Mouse (Mus musculus) spleen, postnatal 14 days (tissue): ENCODE results near the gene Opcml.

Experiments
- DNase-seq, 2 experiments: peaks; one replicate each; pipeline ENCODE4 v3.0.0; 2021 to 2022; ENCODE audit warnings: low spot score in 2 of 2

Opcml gene

DNA sequence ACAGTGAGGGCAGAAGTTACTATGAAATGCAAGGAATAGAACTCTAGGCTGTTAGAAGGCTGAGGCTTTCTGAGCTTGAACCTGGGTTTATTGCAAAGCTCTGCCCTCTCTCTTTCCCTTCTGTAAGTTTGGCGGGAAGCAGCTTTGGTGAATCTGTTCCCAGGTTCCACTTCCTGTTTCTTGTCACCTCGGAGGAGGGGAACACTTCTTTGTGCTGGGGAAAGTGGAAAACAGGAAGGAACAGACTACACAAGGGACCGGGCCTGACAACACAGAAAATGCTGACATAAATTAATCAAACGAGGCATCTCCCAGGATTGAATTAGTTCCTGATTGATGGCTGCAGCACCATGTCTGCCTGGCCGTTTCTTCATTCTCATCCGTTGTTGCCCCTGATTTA, 363.2 kb downstream of the Opcml start:
- no peak for DNase-seq

DNA sequence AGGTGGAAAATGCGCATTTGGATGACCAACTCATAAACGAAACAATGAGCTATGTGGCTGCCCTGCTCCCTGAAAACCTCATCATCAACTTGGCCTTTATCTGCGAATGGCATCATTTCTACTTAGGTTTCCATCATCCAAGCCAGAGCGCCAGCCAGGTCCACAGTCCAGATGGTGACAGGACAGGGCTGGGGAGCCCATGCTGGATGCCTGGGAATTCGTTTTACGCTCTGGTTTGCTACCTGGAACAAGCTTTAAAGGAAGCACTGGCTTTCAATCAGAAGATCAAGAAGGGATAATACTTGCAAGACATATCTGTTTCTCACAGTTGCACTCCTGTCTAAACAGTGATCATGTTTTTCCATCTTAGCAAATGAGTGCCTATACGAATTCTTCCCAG, 366.5 kb downstream of the Opcml start:
- no peak for DNase-seq

DNA sequence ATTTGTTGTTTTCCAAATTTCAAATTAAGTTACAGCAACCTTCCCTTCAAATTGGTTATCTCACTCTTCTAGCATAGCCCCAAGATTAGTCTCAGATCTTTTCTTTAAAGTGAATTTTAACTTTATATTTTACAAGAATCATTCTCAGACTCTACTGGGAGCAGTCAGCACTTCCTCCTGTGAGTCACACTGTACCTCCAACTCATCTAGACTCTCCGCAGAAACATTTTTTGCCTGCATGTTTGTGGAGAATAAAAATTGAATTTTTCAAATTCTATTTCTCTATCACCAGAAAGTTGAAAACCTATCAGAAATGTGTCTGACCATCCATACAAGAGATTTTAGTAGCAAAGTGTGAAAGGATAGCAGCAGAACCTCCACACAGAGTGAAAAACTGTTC, 370.4 kb downstream of the Opcml start:
- no peak for DNase-seq

DNA sequence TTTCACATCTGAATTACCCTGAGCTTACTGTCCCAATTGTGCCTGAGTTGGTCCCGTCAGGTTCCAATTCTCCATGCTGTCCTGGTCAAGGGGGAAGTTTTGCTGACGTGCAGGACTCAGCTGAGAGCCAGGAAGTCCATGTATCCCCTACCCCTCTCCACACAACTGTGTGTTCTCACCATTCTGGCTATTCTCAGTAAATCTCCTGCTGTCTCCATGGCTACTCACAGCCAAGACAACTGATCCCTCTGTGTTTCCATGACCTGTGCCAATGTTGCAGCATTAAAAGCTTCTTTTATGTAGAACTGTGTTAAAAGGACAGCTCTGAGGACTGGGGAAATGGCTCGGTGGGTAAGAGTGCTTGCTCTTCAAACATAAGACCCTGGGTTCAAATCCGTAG, 373.4 kb downstream of the Opcml start:
- no peak for DNase-seq

DNA sequence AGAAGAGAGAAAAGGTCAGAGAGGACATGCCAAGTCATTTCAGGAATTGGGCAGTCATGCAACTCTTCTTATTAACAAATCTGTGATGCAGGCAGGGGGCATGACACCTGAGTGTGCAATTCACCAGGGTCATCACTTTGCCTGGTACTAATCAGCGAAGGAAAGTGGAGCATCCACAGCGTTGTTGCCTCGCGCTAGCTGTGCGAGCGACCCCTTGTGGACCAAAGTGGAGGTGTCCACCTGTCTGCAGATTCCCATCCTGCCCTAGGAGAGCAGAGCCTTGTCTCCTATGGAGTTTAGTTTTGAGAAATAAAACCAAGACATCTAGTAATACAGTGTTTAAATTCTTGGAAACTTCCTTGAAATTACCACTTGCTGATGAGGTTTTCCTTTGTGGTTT, 381.3 kb downstream of the Opcml start:
- no peak for DNase-seq

DNA sequence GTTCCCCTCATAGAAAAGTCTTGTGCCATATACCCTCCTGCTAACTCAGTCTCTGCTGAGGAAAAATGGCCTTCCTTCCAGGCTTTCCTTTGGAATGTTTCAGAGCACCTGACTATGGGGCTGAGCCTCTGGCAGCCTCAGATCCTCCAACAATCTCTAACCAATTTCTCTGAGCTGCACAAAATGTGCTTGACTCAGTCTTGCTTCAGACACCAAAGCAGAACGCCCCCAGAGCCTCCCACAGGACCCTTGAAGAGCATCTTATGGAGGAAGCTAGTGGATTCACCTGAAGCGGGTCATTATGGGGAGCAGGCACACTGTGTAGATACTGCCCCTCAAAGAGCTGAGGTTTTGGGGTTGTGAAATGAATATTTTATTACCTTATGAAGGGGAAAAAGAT, 386.5 kb downstream of the Opcml start:
- no peak for DNase-seq

DNA sequence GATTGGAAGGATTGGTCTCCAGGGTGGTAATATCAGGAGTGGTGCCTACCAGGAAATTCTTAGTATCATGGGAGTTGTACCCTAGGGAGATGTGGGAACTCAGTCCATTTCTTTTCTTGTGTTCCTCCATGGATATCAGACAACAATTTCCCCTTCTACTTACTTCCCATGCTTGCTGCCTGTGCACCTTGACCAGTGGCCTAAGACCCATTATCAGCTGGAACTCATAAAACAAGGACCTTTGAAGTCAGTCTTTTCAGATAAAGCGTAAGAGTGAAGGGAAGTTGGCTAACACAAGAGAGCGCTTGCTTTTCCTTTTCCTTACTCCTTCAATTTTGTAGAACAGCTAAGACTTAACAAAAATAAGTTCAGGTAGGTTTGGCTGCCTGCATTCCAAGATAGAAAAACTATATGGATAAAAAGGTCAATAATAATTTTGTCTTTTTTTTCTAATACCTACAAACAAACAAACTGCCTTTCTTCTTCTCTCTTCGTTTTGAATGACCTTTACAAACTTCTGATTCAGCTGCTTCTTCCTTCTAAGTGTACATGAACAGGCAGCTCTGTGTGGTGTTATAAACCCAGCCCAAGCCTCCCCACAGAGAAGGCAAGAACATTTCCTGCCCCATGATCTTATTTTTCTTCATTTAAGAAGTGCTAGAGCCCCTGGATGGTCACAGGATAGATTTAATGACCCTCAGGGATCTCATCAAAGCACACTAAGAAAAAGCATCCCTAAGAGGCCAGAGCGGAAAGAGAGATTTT, 387.7 kb downstream of the Opcml start:
- DNase-seq, result no peak

DNA sequence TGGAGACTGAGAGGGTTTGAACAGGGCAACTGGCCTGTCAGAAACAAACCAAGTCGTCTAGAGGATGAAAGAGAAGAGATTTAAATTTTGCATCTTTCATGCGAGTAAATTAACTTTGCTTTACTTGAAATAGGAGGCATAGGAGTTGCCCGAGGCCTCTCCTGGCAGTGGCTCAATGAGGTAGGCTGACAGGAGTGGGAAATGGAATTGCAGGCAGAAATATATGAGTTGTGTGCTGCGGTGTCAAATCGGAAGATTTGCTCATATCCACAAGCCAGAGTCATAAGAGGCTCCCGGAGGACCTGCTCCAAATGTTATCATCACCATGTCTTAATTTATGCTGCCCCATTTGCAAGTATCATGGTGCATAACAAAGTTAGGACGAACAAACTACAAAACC, 391.3 kb downstream of the Opcml start:
- DNase-seq, result no peak

DNA sequence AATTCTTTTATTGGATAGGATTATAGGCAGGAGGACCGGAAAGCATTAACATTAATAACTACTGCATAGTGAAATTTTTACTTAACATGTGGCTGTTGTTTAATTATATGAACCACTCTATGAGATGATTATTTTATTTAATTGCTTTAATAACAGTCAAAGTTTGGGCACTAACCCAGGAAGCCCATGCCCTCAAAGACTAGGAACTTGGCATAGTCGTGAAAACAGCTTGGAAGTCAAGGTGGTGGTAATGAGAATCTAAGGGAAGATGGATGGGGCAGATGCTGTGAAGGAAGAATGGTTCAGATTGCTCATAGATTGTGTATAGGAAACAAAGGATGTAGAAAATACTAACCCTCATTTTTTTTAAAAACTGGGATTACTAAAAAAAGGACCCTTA, 399.7 kb downstream of the Opcml start:
- no peak for DNase-seq

DNA sequence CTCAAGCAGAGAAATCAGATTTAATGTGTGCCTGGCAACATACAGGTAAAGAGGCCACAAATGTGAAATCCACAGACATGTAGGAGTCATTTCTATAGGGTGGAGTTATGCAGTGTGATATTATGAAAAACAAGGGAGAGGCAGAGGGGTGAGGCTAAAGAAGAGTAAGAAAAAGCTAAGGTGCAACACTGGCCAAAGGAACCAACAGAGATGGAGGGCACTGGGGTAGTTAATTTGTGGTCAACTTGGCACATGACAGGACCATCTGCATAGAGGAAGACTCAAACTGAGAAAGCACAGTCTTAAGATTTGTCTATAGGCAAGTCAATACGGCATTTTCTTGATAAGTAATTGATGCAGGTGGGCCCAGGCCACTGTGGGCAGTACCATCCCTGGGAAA, 400.2 kb downstream of the Opcml start:
- DNase-seq, result no peak

DNA sequence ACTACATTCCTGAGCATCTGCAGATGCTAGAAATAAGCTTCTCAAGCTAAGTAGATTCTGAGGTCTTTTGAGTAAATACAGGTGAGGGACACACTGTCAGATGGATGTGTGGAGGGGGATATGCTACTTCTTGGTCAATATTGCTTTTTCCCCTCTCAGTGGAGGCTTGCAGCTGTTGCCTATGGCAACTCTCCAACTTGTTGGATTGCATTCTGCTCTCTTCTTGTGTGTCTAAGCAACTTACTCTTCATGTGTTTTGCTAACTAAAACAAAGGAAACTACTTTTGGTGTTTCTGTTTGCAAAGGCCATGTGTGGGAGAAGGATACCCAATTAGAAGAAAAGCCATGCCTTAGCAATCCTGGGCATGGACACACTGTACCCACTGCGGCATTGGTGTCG, 406.0 kb downstream of the Opcml start:
- DNase-seq, result no peak

DNA sequence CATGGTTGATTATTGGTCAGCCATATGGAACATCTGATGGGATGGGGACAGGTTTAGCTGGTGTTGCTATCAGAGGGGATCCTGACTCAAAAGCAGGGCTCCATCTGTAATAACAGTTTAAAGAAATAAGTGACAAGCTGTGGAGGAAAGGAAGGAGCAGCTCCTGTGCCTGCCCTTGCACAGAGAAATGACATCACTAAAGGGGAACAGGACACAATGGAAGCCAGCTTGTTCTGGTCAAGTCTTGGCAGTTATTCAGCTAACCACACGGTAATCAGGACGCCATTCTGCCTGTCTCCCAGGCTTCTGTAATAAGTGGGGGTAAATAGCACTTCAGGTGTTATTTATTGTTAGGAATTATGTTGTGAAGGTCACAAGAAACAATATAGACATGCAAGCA, 406.5 kb downstream of the Opcml start:
- DNase-seq, result no peak

DNA sequence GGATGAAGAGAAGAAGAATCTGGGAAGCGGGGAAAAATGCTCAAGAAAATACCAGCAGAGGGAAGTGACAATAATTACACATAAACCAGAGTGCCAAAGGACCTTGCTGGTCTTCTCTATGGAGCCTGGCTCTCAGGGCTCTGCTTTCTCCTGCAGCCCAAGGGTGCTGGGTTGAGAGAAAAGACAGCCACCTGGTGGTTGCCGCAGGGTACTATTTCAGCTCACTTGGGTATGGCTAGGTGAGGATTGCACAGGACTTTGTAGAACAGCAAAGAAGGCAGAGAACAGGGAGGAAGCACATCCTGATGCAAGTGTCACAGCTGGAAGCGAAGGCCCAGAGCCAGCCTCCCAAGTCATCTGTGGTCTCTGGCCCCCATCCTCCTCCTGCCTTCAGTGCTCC, 407.1 kb downstream of the Opcml start:
- no peak for DNase-seq

DNA sequence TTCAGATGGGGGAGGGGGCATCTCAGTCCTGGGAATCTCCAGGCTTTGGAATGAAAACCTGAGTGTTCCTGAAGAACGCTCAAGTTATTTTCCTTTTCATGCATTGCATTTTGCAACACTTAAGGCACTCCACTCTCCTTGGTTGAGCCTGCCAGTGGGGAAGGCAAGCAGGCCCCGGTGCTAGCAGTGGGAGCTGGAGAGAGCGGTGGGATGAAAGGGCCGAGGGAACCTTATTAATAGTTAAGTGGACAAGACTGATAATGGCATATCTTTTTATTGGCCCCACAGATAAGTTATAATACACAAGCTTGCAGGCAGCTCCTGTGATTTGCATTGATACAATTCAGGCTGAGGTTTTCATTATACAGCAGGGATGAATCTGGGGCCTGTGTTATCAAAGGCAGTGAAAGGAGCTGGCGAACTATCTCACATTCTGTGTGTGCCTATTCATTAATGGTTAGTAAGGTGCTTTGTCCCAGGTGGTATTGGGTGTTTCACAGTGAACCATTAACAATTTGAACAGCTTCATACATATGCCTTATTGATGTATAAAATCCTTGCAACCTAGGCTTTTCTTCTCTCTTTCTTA, 407.6 kb downstream of the Opcml start:
- no peak for DNase-seq

DNA sequence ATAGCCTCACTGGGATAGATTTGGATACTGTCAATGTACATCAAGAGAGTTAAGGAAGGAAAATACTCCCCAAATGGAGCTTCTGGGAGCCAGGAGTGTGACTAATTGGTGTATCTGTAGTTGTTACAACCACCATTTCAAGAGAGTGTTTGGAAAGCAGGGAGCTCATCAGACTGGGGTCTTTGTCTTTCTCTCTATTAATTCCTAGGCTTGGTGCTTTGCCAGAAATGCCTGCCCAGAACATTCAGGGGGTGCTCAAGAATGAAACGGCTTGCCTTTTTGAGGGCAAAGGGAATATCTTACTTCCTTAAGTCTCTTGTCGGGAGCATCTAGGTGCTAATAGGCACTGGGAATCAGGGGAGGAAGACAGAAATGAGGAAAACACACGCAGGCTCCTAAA, 416.9 kb downstream of the Opcml start:
- no peak for DNase-seq

DNA sequence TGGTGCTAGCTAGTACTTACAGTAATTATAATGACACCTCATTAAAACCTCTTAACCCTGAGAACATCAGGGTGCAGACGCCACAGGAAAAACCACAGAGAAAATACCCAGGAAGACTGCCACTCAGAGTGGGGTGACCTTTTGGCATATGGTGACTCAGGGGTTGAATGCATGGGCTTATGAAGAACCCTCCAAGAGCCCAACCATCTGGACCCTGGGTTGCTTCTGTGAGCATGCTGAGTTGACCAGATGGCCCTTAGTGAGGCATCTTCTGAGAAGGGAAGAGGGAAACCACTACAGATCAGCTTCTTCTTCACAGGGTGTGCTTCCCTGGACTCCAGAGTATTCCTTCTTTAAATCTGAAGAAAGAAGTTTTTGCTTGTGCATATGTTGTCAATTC, 418.1 kb downstream of the Opcml start:
- DNase-seq, result no peak

DNA sequence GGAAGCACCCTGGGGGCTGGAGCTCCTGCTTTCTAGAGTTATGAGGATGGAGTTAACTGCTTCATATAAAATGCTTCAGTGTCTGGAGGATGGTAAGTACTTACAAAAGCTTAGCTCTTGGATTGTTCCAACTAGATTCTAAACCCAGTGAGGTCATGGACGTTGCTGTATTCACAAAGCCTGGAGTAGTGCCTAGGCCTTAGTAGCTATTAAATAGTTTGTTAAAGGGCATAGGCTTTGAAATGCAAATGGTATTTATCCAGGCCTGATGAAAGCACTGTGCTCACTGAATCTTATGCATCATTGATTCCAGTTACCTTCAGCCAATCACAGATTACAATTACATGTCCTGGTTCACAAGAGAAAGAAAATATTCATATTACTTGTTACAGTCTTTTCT, 421.3 kb downstream of the Opcml start:
- no peak for DNase-seq

DNA sequence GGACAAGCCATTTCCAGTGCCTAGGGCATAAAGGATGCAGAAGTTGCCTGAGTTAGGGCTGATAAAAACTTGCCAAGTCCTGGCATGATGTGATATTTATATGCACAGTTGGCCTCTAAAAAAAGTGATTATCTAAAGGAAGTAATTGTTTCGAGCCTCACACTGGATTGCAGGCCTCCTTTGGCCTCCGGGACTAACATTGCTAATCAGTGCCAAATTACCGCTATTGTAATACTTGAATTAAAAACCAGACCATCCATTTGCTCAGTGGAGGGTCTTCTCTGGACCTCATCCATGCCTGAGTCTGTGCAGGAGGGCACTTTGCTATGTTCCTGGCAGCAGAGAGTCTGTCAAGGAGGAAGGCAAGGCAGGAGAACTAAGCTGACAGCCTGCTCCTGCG, 423.3 kb downstream of the Opcml start:
- no peak for DNase-seq

DNA sequence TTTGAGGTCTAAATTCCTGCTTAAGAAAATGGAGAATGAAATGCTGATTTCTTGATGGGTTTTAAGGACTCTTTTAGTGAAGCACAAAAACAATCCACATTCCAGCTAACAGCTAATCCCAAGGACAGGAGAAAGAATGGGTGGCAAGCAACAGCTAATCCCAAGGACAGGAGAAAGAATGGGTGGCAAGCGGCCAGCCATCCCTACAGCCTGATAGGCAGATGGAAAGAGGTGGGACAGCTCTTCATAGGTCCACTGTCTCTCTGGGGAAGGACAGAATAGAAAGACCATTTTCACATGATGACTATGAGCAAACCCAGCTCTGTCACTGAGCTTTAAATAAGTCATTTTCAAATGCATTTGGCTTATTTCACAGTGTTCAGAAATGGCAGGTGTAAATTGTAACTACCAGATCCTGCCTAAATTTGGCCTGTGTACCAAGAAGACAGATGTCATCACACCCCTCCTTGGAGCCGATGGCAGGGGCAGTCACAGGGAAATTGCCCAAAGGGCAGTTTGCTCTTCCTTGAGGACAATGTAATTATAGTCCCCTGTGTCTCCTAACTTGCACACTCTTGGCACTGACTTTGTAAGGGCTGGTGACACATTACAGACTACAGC, 427.6 kb downstream of the Opcml start:
- no peak for DNase-seq

DNA sequence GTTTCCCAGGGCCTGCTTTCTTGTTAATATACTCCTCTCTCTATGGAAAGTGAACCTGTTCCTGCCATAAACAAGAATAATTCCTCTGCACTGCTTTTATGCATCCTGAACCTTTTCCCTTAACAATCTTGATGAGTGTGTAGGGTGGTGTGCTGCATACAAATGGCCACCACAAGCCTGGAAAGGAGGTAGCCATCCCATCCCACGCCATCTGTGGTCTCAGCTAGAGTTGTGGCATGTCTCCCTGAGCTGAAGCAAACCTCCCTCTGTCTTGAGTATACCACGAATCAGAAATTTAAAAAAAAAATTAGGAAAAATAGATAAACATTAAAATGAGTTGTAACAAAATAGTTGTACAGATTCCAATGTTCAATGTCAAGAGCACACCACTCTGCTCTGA, 432.2 kb downstream of the Opcml start:
- DNase-seq, result no peak

DNA sequence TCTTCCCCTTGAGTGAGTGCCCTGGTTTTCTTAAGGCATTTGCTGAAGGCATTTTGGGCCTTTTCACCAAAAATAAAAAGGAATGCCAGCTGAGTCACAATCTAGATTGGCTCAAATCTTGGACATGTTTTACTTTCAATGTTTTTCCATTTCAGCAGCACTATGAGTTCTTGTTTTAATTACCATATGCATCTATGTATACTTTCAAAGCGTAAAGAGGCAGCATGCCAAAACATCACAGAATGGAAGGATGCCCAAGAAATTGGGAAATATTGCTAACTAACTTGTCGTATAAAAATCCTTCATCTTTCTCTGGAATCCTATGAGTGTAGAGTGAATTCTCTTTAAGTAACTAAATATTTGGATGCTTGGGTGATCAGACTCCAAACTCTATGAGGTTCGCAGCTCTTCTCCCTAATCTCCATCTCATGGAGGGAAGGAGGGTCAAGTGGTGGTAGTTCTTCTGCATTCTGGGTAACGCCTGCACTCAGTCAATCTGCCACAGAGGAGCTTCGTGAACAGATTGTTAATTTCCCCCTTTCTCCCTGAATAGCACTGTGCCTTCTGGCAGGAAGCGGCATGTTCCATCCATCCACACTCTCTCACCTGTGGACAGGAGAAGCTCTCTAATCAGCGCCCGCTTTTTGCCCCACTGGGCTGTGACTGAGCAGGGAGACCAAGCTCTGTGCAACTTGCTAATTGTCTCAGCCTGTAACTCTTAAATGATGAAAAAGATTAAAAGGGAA, 435.4 kb downstream of the Opcml start:
- DNase-seq, result no peak

DNA sequence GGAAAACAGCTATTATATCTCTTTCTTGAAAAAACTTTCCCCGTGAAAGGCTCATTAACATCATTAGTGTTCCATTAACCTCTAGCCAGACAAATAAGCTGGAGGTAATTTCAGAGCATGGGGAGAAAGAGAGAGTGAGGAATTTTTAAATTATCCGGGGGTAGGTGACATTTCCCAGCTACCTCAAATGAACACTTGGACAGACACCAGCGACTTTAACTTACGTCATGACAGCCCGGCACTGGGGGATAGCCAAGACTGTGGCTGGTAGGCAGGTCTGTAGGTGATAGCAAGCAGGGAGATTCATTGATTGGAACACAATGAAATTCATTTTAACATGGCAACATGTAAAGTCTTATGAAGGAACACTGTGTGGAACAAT, 436.0 kb downstream of the Opcml start:
- DNase-seq, result no peak

DNA sequence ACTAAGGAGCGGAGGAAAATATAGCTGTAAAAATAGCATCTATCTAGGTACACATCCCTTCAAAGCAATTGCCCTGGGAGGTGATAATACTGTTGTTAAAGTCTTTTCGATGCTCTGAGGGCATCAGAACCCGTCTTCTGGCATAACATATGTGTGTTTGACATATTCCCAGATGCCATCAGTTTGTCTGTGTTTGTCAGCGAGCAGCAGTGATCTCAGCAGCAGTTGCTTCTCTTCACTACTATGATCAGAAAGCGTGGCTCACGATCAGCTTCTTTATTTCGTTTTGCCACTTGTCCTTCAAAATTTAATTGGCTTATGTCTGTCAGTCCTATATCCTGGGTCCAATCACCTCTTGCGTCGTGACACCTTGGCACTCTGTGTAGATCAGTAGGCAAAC, 447.9 kb downstream of the Opcml start:
- no peak for DNase-seq
